Mouse (Mus musculus) frontal cortex, postnatal 36 days (tissue): ENCODE results near the gene Ccdc36.

Experiments used
- DNase-seq, 2 experiments: peaks; one replicate each; pipeline ENCODE4 v3.0.0; 2022; ENCODE audit warnings: low spot score in 2 of 2

Gene Ccdc36

GRCm38 (mm10) chr9:108428384-108428783 is at the start of gene Ccdc36:
Gene Ccdc36, minus strand, starts transcription at chr9:108428484.
- DNase-seq, result no peak

- DNase-seq, result no peak
These were observed 46.2 kb upstream of the Ccdc36 start for GRCm38 (mm10) chr9:108474528-108474927.

- no peak for DNase-seq
These were observed 41.6 kb upstream of the Ccdc36 start for GRCm38 (mm10) chr9:108469845-108470244.

GRCm38 (mm10) chr9:108469430-108469829 is 41.1 kb upstream of the Ccdc36 start:
- no peak for DNase-seq

GRCm38 (mm10) chr9:108466219-108466618 is 37.9 kb upstream of the Ccdc36 start:
- no peak for DNase-seq

GRCm38 (mm10) chr9:108463713-108464112 is 35.4 kb upstream of the Ccdc36 start:
- DNase-seq, result no peak

GRCm38 (mm10) chr9:108462192-108462591 is 33.9 kb upstream of the Ccdc36 start:
- no peak for DNase-seq

GRCm38 (mm10) chr9:108461675-108462074 is 33.4 kb upstream of the Ccdc36 start:
- no peak for DNase-seq

GRCm38 (mm10) chr9:108461181-108461631 is 32.9 kb upstream of the Ccdc36 start, which contains the start of gene Klhdc8b:
Gene Klhdc8b, minus strand, starts transcription at chr9:108461581.
- no peak for DNase-seq

GRCm38 (mm10) chr9:108460319-108461178 is 32.3 kb upstream of the Ccdc36 start, which contains the start of gene Ccdc71:
Gene Ccdc71, plus strand, starts transcription at chr9:108460527.
- peak; percentile 88 to 89 for DNase-seq

GRCm38 (mm10) chr9:108459939-108460318 is 31.6 kb upstream of the Ccdc36 start:
- DNase-seq, result no peak

GRCm38 (mm10) chr9:108456953-108457352 is 28.7 kb upstream of the Ccdc36 start:
- DNase-seq, result no peak

GRCm38 (mm10) chr9:108455747-108456571 is 27.7 kb upstream of the Ccdc36 start:
- DNase-seq, result no peak

GRCm38 (mm10) chr9:108454429-108454828 is 26.1 kb upstream of the Ccdc36 start:
- DNase-seq, result no peak

GRCm38 (mm10) chr9:108453458-108453857 is 25.2 kb upstream of the Ccdc36 start:
- DNase-seq, result peak in 1 of 2 experiments; percentile 33

GRCm38 (mm10) chr9:108452911-108453310 is 24.6 kb upstream of the Ccdc36 start:
- no peak for DNase-seq

GRCm38 (mm10) chr9:108452291-108452906 is 24.1 kb upstream of the Ccdc36 start:
- peak; percentile 87 to 89 for DNase-seq

- no peak for DNase-seq
These were observed 23.4 kb upstream of the Ccdc36 start for GRCm38 (mm10) chr9:108451519-108452160.

- DNase-seq, result no peak
These were observed 22.8 kb upstream of the Ccdc36 start for GRCm38 (mm10) chr9:108451170-108451493.

GRCm38 (mm10) chr9:108450292-108451169 is 22.2 kb upstream of the Ccdc36 start:
- DNase-seq, result peak in 1 of 2 experiments; percentile 56

GRCm38 (mm10) chr9:108449860-108450259 is 21.6 kb upstream of the Ccdc36 start:
- DNase-seq, result peak in 1 of 2 experiments; percentile 69
